Mouse (Mus musculus) left cerebral cortex, postnatal 14 days (tissue): ENCODE measurements around the gene Ttc39a. TPM values are rescaled to one million over a fixed set of nuclear protein-coding genes. Genes with fewer than 3 reads are reported as not detected.
A peak's percentile ranks its signal among the peaks of the same experiment; 100 is the strongest.

Source experiments
- DNase-seq, 2 experiments: peaks; one replicate each; pipeline ENCODE4 v3.0.0; 2021 to 2022; ENCODE audit warnings: low spot score in 2 of 2, mixed read lengths in 1 of 2
- intact Hi-C: fragments of 180-260 bp; cut with DNase I; formaldehyde crosslinking; loops from one replicate; pipeline ENCODE4 v1.15.1; 2025
- total RNA-seq, 2 experiments: library from RNA; stranded (reverse); gene quantifications; 2 replicates each; pipeline ENCODE4 v1.2.3; 2021

Gene Ttc39a
- total RNA-seq, 2 experiments from 2014 or later, result 1.2 to 2.0 TPM

- intact Hi-C loops, result no loop called here
- DNase-seq, result peak in 1 of 2 experiments; percentile 33
Observed at GRCm38 (mm10) chr4:109444951-109445350, 38.5 kb downstream of the Ttc39a start.

DNA sequence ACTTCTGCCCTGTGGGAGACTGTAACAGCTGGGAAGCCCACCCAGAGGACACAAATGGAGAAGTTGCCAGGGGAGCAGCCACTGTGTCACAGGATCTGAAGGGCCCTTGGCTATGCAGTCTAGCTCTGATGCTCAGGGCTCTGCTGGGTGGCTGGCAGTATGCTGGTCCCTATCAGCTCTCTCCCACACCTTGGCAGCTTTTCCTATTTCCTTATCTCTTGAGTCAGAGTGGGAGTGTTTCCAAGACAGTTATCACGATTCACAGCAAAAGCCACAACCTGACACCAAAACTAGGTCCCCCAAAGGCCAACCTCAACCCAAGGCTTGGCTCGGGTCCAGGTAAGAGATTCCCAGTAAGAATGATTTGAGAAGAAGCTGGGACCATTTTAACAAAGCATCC is 39.0 kb downstream of the Ttc39a start:
- peak in 1 of 2 experiments; percentile 40 for DNase-seq
- intact Hi-C loops, result no loop called here

DNA sequence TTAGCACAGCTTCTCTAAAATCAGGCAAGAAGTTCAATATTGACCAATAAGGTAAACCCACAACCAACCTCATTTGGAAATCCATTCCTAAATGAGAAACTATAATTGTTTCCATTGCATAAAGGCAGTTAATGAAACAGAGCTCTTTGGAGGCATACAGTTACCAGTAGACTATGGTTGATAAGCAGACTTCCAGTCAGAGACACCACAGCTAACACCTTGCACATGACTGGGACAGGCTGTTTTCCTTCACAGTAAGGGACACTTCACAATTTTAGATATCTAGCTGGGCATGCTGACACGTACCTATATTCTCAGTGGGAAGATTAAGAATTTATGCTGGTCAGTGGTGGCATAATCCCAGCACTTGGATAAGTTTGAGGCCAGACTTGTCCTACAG is 39.5 kb downstream of the Ttc39a start:
- no peak for DNase-seq
- intact Hi-C loops, result no loop called here

DNA sequence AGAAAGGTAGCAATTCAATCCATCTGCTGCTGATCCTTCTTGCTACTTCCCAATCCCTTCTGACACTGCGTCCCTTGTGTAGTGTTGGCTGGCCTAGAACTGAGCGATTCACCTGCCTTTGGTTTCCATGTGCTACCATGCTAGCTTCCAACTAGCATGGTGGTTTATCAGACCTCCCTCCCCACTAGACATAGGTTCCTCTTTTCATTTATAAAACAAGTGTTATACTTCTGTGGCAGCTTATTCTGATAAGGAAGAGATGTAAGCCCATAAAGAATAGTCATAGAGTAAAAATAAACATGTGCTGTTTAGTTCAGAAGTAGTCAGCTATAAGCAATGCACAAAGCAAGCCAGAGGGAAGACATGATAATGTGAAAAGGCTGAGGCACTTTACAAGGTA is 42.1 kb downstream of the Ttc39a start:
- intact Hi-C loops, result no loop called here
- no peak for DNase-seq

GRCm38 (mm10) chr4:109456821-109457220 is 50.4 kb downstream of the Ttc39a start:
- intact Hi-C loops, result no loop called here

DNA sequence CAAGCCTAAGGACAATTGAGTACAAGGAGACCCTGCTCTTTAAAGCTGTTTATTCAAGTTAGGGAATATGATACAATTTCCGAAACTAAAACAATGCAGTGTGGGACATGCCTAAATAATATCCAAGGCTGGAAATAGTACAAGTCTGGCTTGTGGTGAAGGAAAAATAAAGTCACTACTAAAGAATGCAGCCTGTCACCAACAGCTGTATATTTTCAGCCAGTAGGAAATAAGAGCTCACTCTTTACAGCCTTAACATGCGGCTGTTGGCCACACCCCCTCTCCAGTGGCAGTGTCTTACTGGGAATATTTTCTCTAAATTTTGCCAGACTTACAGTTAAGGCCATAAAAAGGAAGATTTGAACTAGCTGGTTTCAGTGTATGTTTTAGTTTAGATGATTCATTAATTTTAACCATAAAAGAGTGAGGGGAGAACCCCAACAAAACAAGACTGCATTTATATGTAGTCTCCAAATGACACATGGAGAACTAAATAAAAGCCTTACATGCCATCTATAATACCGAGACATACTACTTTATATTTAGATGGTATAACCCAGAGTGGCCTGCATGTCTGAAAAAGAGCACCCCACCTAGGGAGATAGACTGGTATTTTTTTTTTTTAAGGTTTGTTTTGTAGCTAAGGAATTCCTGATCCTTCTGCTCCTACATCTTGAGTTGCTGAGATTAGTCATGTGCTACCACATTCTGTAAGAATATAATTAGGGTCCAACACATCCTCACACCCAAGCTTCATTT is 54.2 kb downstream of the Ttc39a start:
- no peak for DNase-seq
- intact Hi-C loops, result no loop called here

More at GRCm38 (mm10) chr4:109456821-109457220, 50.4 kb downstream of the Ttc39a start:
- no peak for DNase-seq

DNA sequence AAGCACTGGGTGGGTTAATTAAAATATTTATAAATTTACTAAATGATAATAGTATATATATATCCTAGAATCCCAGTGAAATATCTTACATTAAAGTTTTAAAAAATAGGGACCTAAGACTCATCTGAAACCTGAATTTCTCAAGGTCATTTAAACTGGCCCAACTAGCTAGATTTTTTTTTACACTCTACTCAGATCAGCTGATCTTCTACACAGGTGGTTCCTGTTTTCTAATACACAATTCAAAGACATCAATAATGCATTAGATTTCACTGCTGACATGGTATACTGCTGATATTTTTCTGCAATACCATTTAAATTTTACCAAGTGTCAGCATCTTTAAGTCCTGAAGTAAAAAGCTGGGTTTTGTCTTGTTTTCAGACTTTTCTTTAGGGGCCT is 57.5 kb downstream of the Ttc39a start:
- intact Hi-C loops, result no loop called here
- no peak for DNase-seq

GRCm38 (mm10) chr4:109467687-109468086 is 61.3 kb downstream of the Ttc39a start:
- DNase-seq, result no peak
- intact Hi-C loops, result no loop called here

- intact Hi-C loops, result no loop called here
- no peak for DNase-seq
Observed at GRCm38 (mm10) chr4:109471606-109472005, 65.2 kb downstream of the Ttc39a start.

DNA sequence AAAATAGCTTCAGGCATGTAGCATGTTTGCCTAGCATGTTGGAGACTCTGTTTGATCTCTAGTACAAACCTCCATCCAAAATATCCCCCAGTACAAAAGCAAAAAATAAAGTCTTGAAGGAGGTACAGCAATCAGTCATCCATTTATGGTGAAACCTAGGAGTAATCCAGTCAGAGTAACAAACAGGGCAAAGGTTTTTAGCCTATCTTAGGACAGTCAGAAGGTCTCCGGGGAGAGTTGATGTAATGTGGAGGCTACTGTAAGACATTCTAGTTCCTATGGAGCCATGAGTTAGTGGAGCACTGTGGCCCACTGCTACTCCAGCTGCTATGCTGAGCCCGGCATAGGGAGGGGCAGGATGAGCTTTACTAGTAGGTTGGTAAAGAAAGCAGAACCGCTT is 66.1 kb downstream of the Ttc39a start:
- no peak for DNase-seq
- intact Hi-C loops, result no loop called here

- intact Hi-C loops, result no loop called here
- DNase-seq, result peak in 1 of 2 experiments; percentile 6
Observed at GRCm38 (mm10) chr4:109475078-109475477, 68.7 kb downstream of the Ttc39a start.

DNA sequence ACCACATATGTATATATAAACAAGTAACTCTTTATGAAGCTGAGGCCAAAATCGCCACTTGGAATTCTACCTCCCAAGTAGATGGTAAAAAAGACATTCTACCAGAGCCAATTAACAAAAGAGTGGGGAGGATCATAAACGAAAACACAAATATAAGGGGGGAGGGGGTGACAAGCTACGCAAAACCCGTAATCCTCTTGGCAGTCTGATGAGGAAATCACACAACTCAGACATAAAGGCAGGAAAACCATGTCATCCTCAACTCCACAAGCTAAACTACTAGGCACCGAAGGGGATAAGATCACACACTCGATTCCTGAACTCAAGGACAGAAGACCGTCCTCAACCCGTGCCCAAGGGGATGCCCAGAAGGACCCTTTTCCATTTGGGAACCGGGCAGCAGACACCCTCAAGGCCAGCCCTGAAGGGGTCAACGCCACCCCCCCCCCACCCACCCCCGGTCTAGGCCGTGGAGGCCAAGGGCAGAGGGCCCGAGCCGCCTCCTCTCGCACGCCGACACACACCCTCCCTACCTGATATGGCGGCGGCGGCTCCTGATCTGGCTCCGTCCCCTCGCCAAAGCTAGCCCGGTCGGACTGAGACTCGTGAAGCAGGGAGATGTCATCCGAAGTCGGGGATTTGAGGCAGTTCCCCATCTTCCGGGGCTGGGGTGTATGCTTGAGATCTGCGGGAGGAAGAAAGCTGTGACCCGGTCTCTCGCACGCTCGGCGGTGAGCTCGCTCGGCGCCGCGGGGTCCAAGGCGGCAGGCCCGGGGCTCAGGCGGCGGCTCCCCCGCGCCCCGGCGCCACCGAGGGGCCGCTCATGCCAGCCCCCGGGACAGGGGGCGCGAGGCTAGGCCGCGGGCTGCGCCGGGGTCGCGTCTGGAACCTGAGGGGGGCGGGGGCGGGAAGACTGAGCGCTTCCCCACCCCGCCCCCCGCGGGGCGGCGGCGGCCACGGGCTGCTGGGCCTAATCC is 69.4 kb downstream of the Ttc39a start:
- peak; percentile 20 to 37 for DNase-seq
- intact Hi-C loops, result no loop called here

DNA sequence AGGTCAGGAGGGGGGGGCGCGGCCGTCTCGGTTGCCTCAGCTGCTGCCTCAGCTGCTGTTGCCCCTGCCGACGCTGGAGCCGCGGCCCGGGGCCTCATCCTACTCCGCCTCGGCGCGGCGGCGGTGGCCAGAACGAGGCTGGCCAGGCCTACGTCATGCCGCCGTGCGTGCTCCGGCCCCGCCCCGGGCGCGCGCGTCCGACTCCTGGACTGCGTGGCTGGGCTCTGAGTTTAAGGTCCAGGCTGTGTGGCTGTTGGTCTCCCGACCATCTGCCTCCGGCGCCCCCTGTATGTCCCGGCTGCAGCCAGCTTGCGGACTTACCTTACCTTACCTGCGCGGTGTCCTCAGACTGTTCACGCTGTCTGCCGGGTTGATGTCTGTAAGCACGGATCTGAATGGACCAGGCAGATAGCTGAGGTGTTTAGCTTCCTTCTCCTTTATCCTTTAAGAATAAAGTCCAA is 70.2 kb downstream of the Ttc39a start:
- DNase-seq, result peak; percentile 89 to 91
- intact Hi-C loops, result no loop called here

DNA sequence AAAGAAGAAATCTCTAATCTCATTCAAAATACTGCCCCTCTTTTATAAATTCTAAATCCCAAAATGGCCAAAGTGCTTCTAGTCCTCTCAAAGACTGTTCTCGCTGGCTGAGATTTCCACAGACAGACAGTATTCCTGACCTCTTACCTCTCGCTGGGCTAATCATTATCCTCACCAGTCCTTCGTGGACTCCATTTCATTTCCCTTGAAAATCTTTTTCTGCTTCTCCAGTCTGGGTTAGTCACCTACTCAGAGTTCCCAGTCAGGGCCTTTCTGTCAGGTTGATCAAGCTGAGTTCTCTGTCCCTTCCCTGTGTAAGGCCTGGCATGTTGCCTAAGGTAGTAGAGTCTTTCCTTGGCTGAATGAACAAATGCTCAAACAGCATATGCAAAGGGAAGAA is 71.0 kb downstream of the Ttc39a start:
- intact Hi-C loops, result no loop called here

GRCm38 (mm10) chr4:109481424-109481823 is 75.0 kb downstream of the Ttc39a start:
- intact Hi-C loops, result no loop called here
- DNase-seq, result no peak

More for the DNA sequence above, 71.0 kb downstream of the Ttc39a start:
- DNase-seq, result no peak

- no peak for DNase-seq
- intact Hi-C loops, result no loop called here
Observed at GRCm38 (mm10) chr4:109482701-109483100, 76.3 kb downstream of the Ttc39a start.

DNA sequence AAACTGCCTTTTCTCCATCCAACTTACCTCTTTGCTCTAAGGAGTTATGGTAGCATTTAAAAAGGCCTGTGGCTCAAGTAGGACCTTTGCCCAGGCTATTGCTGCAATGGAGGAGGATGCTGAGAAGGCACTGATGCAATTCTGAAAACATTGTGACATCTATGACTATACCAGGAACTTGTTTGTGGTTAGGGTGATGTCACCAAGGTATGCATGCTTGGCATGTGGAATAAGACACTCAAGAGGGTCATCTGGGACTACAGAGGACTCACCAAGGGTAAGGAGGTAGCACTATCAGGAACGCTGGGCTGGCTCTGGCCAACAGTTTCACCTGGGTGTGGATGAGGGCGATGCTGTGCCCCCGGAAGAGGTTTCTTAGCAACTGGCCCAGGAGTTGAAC is 78.2 kb downstream of the Ttc39a start, which contains the start of gene Rnf11:
Gene Rnf11, minus strand, starts transcription at position 108 of the 400 bp plus-strand sequence.
- DNase-seq, result no peak
- intact Hi-C loops, result no loop called here

- no peak for DNase-seq
- intact Hi-C loops, result no loop called here
Observed at GRCm38 (mm10) chr4:109488812-109489211, 82.4 kb downstream of the Ttc39a start.

DNA sequence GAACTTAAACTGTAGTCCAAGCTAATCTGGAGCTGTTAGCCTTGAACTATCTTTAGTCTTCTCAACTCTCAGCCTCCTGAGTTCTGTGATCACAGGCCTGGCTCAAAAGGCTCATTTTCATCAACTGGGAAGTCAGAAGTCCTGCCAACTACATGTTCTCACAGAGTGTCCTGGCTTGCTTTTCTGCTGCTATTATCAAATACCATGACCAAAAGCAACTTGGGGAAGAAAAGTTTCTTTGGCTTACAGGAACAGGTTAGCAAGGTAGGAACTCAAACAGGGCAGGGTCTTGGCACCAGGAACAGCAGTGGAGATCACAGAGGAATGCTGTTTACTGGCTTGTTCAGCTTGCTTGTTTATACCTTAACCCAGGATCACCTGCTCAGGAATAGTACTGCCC is 87.2 kb downstream of the Ttc39a start:
- intact Hi-C loops, result no loop called here
- DNase-seq, result no peak
